In the genomic region with DNA sequence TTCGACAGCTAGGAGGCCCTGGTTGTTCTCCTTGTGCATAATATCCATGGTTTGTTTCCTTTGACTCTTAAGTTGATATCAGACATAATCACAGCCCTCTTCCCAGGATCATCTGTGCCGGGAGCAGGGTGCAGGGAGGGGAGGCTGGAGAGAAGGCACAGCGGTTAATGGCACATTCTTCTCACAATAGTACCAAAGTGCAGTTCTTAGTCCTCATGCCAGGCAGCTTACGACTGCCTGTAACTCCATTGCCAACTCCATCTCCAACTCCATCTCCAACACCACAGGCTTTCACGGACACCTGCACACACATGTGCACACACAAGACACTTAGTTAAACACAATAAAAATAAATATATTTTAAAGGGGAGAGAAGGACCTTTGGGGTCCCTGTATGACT, we compare ENCODE assay signal across 8 mouse cellular contexts. TPM values are rescaled to one million over a fixed set of nuclear protein-coding genes. Genes with fewer than 3 reads are reported as not detected.
"Had no signal": no experiment of that assay in that cellular context is flagged by ENCODE, and none has a peak within 500 bp of the region (broad histone marks: within the 10 kb centered on the region; RNA-seq: fewer than 3 reads in every experiment).

No protein-coding gene starts in this region.

- DNase-seq: kidney, adult 11 months; kidney, adult 9 months; kidney, postnatal 36 days; lung, embryonic 14.5 days; lung, postnatal 10 days; thymus, adult 18-20 months; thymus, postnatal 14 days had no signal

RNA-seq across cellular contexts. Expression of a gene that starts 11.8 kb away (rescaled TPM):
- total RNA-seq: megakaryocyte, adult 5-6 weeks had no signal
